ENCODE assay signal across 27 mouse cellular contexts in genomic region chr9:106444836-106445235, GRCm38 (mm10). TPM values are rescaled to one million over a fixed set of nuclear protein-coding genes. Genes with fewer than 3 reads are reported as not detected.
DNase-seq lines count a peak whose midpoint lies in the region; ATAC-seq and TF ChIP-seq lines count a peak whose summit lies in the region.
"Had no signal": no experiment of that assay in that cellular context is flagged by ENCODE, and none has a peak within 500 bp of the region (broad histone marks: within the 10 kb centered on the region; RNA-seq: fewer than 3 reads in every experiment).

No protein-coding gene starts in this region.

- H3K9me3 ChIP-seq in liver, embryonic 11.5 days (ENCODE audit: control insufficient read depth, low read length), result no peaks in the 10 kb centered on the region
- no peaks in the 10 kb centered on the region for H3K9me3 ChIP-seq in kidney, embryonic 16.5 days (ENCODE audit: low read length)
- H3K9me3 ChIP-seq: forebrain, embryonic 15.5 days; G1E; heart, embryonic 12.5 days; hindbrain, embryonic 13.5 days; limb, embryonic 15.5 days; liver, embryonic 15.5 days; megakaryocyte, embryonic 14.5 days; midbrain, embryonic 15.5 days had no signal

- H3K27me3 ChIP-seq in liver, adult 2 months (ENCODE audit: control insufficient read depth, insufficient read depth, low read length), result no peaks in the 10 kb centered on the region
- H3K27me3 ChIP-seq in liver, embryonic 11.5 days (replicated peaks; ENCODE audit: control insufficient read depth, insufficient read depth, low read length), result no peaks in the 10 kb centered on the region
- no peaks in the 10 kb centered on the region for H3K27me3 ChIP-seq in kidney, embryonic 16.5 days (ENCODE audit: insufficient read depth, low read length)
- H3K27me3 ChIP-seq: forebrain, embryonic 15.5 days; heart, embryonic 12.5 days; hindbrain, embryonic 13.5 days; limb, embryonic 15.5 days; liver, embryonic 15.5 days; midbrain, embryonic 15.5 days had no signal

- H3K36me3 ChIP-seq in liver, adult 2 months (ENCODE audit: control insufficient read depth, insufficient read depth, low read length), result no peaks in the 10 kb centered on the region
- no peaks in the 10 kb centered on the region for H3K36me3 ChIP-seq in liver, embryonic 11.5 days (ENCODE audit: control insufficient read depth, insufficient read depth, low read length)
- no peaks in the 10 kb centered on the region for H3K36me3 ChIP-seq in kidney, embryonic 16.5 days (ENCODE audit: insufficient read depth, low read length)
- H3K36me3 ChIP-seq: forebrain, embryonic 15.5 days; heart, embryonic 12.5 days; liver, embryonic 15.5 days; midbrain, embryonic 15.5 days had no signal

- H3K79me2 ChIP-seq in liver, adult 2 months (ENCODE audit: control insufficient read depth, insufficient read depth, low read length), result peaks cover 2% of the 10 kb centered on the region; the same call in 1 of the 2 replicates

- no peak overlapping the region for H3K4me2 ChIP-seq in liver, embryonic 11.5 days
- no peak overlapping the region for H3K4me2 ChIP-seq in kidney, embryonic 16.5 days (replicated peaks; ENCODE audit: low read depth, low read length)
- H3K4me2 ChIP-seq: forebrain, embryonic 15.5 days; heart, embryonic 12.5 days; hindbrain, embryonic 13.5 days; limb, embryonic 15.5 days; liver, embryonic 15.5 days; midbrain, embryonic 15.5 days had no signal

- TF ChIP-seq CTCF in liver, adult 2 months (IDR thresholded peaks at IDR 0.05; ENCODE audit: low read depth, low read length), result no peak

- TF ChIP-seq POLR2A in liver, adult 2 months (IDR thresholded peaks at IDR 0.05; ENCODE audit: extremely low read depth, insufficient read depth, low read length), result no peak

- no peak for ATAC-seq in liver, embryonic 11.5 days (replicated peaks; ENCODE audit: low FRiP score)
- ATAC-seq in kidney, embryonic 16.5 days (ENCODE audit: low FRiP score, low TSS enrichment), result no peak
- ATAC-seq: forebrain, embryonic 15.5 days; intestine, postnatal 0 days; midbrain, embryonic 15.5 days had no signal

- peak; percentile 47 for DNase-seq in cerebellum, adult 11-12 months
- no peak for DNase-seq in cerebellum, adult 8-10 months
- peak; percentile 46 for DNase-seq in liver, adult 2 months (ENCODE audit: extremely low read depth, low read depth, low spot score)
- DNase-seq in liver, embryonic 11.5 days (ENCODE audit: low spot score), result no peak
- peak; percentile 73 to 79 for DNase-seq in kidney, postnatal 36 days
- DNase-seq in lung, postnatal 36 days, result no peak
- DNase-seq in right cerebral cortex, postnatal 10 days (ENCODE audit: low spot score in 2 of 2), result no peak
- DNase-seq: adrenal gland, adult 8-10 months; cerebellum, adult 9-10 months; cerebellum, postnatal 36 days; gastrocnemius, postnatal 36 days; heart, adult 18-20 months; heart, postnatal 4 days; lung, embryonic 14.5 days; spleen, adult 18-20 months; thymus, adult 2 months; thymus, postnatal 36 days had no signal

- H3K4me1 ChIP-seq in liver, adult 2 months (ENCODE audit: control insufficient read depth, insufficient read depth, low read length), result peaks cover 15% of the 10 kb centered on the region
- peaks cover 32% of the 10 kb centered on the region for H3K4me1 ChIP-seq in liver, embryonic 11.5 days (replicated peaks; ENCODE audit: control insufficient read depth, insufficient read depth, low read length)
- peaks cover 42% of the 10 kb centered on the region for H3K4me1 ChIP-seq in kidney, embryonic 16.5 days (ENCODE audit: insufficient read depth, low read length)

- H3K9ac ChIP-seq in liver, adult 2 months (ENCODE audit: low read depth, low read length), result no peak overlapping the region
- no peak overlapping the region for H3K9ac ChIP-seq in liver, embryonic 11.5 days (ENCODE audit: low read depth, low read length)
- no peak overlapping the region for H3K9ac ChIP-seq in kidney, embryonic 16.5 days (replicated peaks; ENCODE audit: low read length)
- H3K9ac ChIP-seq: forebrain, embryonic 15.5 days; heart, embryonic 12.5 days; hindbrain, embryonic 13.5 days; limb, embryonic 15.5 days; liver, embryonic 15.5 days; lung, embryonic 14.5 days; midbrain, embryonic 15.5 days had no signal

- peak overlapping the region; percentile 21; the same call in 1 of the 2 replicates for H3K27ac ChIP-seq in liver, adult 2 months (replicated peaks; ENCODE audit: insufficient read depth, low read depth, low read length)
- H3K27ac ChIP-seq in liver, embryonic 11.5 days (ENCODE audit: low read depth, low read length), result no peak overlapping the region
- 0 out of 2 replicates have a peak overlapping the region, but pooled peaks have one; percentile 56 for H3K27ac ChIP-seq in kidney, embryonic 16.5 days (ENCODE audit: low read length)
- H3K27ac ChIP-seq: forebrain, embryonic 15.5 days; hindbrain, embryonic 13.5 days; limb, embryonic 15.5 days; liver, embryonic 15.5 days; midbrain, embryonic 15.5 days had no signal

- H3K4me3 ChIP-seq in liver, adult 2 months (ENCODE audit: insufficient read depth, low read depth, low read length), result no peak overlapping the region
- H3K4me3 ChIP-seq in liver, embryonic 11.5 days (ENCODE audit: low read depth, low read length), result no peak overlapping the region
- no peak overlapping the region for H3K4me3 ChIP-seq in kidney, embryonic 16.5 days (ENCODE audit: low read length)
- H3K4me3 ChIP-seq: forebrain, embryonic 15.5 days; heart, embryonic 12.5 days; hindbrain, embryonic 13.5 days; limb, embryonic 15.5 days; liver, embryonic 15.5 days; megakaryocyte, embryonic 14.5 days; midbrain, embryonic 15.5 days had no signal

- WGBS in liver, adult 2 months, result 27% methylated on average over 4 of the region's 4 CpGs
- 72% methylated on average over 4 of the region's 4 CpGs for WGBS in liver, embryonic 11.5 days
- WGBS in kidney, embryonic 16.5 days, result 58% methylated on average over 4 of the region's 4 CpGs

RNA-seq across cellular contexts. Expression of gene Abhd14b, which starts 2.4 kb away (rescaled TPM):
- 129 and 183 TPM in 2 replicates for total RNA-seq in liver, adult 2 months (2014; rRNA removed)
- 402 and 415 TPM in 2 replicates for polyA plus RNA-seq in liver, adult 2 months (2012; rRNA removed)
- 19.5 and 19.7 TPM in 2 replicates for polyA plus RNA-seq in liver, embryonic 11.5 days (2014; fragmentation: Nextera tagmentation; extraction: Ambion mirVana)
- polyA plus RNA-seq in kidney, embryonic 16.5 days (2015; fragmentation: Nextera tagmentation; extraction: Ambion mirVana), result 45.5 and 48.3 TPM in 2 replicates

RNA-seq across cellular contexts. Expression of gene Abhd14a, which starts 2.6 kb away (rescaled TPM):
- 8.2 and 10.4 TPM in 2 replicates for total RNA-seq in liver, adult 2 months (2014; rRNA removed)
- 22.7 and 24.4 TPM in 2 replicates for polyA plus RNA-seq in liver, adult 2 months (2012; rRNA removed)
- polyA plus RNA-seq in liver, embryonic 11.5 days (2014; fragmentation: Nextera tagmentation; extraction: Ambion mirVana), result 53.6 and 54.0 TPM in 2 replicates
- polyA plus RNA-seq in kidney, embryonic 16.5 days (2015; fragmentation: Nextera tagmentation; extraction: Ambion mirVana), result 68.8 and 70.3 TPM in 2 replicates

RNA-seq across cellular contexts. Expression of gene Acy1, which starts 6.7 kb away (rescaled TPM):
- 65.2 and 76.5 TPM in 2 replicates for total RNA-seq in liver, adult 2 months (2014; rRNA removed)
- polyA plus RNA-seq in liver, adult 2 months (2012; rRNA removed), result 50.7 and 64.3 TPM in 2 replicates
- 51.1 and 52.3 TPM in 2 replicates for polyA plus RNA-seq in liver, embryonic 11.5 days (2014; fragmentation: Nextera tagmentation; extraction: Ambion mirVana)
- polyA plus RNA-seq in kidney, embryonic 16.5 days (2015; fragmentation: Nextera tagmentation; extraction: Ambion mirVana), result 59.1 and 62.4 TPM in 2 replicates

RNA-seq across cellular contexts. Expression of gene Pcbp4, which starts 8.3 kb away (rescaled TPM):
- total RNA-seq in liver, adult 2 months (2014; rRNA removed), result 15.9 and 22.2 TPM in 2 replicates
- polyA plus RNA-seq in liver, adult 2 months (2012; rRNA removed), result 43.3 and 52.5 TPM in 2 replicates
- polyA plus RNA-seq in liver, embryonic 11.5 days (2014; fragmentation: Nextera tagmentation; extraction: Ambion mirVana), result 62.4 and 63.2 TPM in 2 replicates
- 119 and 136 TPM in 2 replicates for polyA plus RNA-seq in kidney, embryonic 16.5 days (2015; fragmentation: Nextera tagmentation; extraction: Ambion mirVana)

RNA-seq across cellular contexts. Expression of gene Rpl29, which starts 15.6 kb away (rescaled TPM):
- 182 and 210 TPM in 2 replicates for total RNA-seq in liver, adult 2 months (2014; rRNA removed)
- 230 and 232 TPM in 2 replicates for polyA plus RNA-seq in liver, adult 2 months (2012; rRNA removed)
- polyA plus RNA-seq in liver, embryonic 11.5 days (2014; fragmentation: Nextera tagmentation; extraction: Ambion mirVana), result 1,192 and 1,256 TPM in 2 replicates
- polyA plus RNA-seq in kidney, embryonic 16.5 days (2015; fragmentation: Nextera tagmentation; extraction: Ambion mirVana), result 947 and 1,016 TPM in 2 replicates

Comparison
In these comparisons a context has a peak if more than half of its experiments do, and no peak if none do; other contexts are left out.
1. DNase-seq: peak in cerebellum, adult 11-12 months (single experiment), liver, adult 2 months (single experiment) and kidney, postnatal 36 days (2 of 2); none in cerebellum, adult 8-10 months (single experiment), liver, embryonic 11.5 days (single experiment), lung, postnatal 36 days (single experiment) and right cerebral cortex, postnatal 10 days (0 of 2).